Mouse (Mus musculus): ENCODE data around the gene P2ry13.

The P2ry13 gene

GRCm38 (mm10) chr3:59194938-59195337, 15.7 kb downstream of the P2ry13 start, which contains the start of gene Gpr87:
Gene Gpr87 (minus strand): TSS chr3:59195104.
- no peak for DNase-seq

- no peak for DNase-seq
These were observed 16.6 kb downstream of the P2ry13 start for GRCm38 (mm10) chr3:59194099-59194498.

- no peak for DNase-seq
These were observed 19.0 kb downstream of the P2ry13 start for GRCm38 (mm10) chr3:59191674-59192073.

- no peak for DNase-seq
These were observed 23.3 kb downstream of the P2ry13 start for GRCm38 (mm10) chr3:59187336-59187735.

GRCm38 (mm10) chr3:59185662-59186061, 25.0 kb downstream of the P2ry13 start:
- DNase-seq = no peak

GRCm38 (mm10) chr3:59182129-59182528, 28.6 kb downstream of the P2ry13 start:
- DNase-seq = no peak

- no peak for DNase-seq
These were observed 29.5 kb downstream of the P2ry13 start for GRCm38 (mm10) chr3:59181134-59181533.

- DNase-seq = peak; percentile 74
These were observed 33.8 kb downstream of the P2ry13 start for GRCm38 (mm10) chr3:59176871-59177270.

GRCm38 (mm10) chr3:59175234-59175633, 35.4 kb downstream of the P2ry13 start:
- peak; percentile 74 for DNase-seq

- DNase-seq = no peak
These were observed 36.1 kb downstream of the P2ry13 start for GRCm38 (mm10) chr3:59174426-59175154.

- DNase-seq = no peak
These were observed 40.6 kb downstream of the P2ry13 start for GRCm38 (mm10) chr3:59169921-59170627.

- DNase-seq = no peak
These were observed 41.5 kb downstream of the P2ry13 start for GRCm38 (mm10) chr3:59169215-59169614.

GRCm38 (mm10) chr3:59168476-59168875, 42.2 kb downstream of the P2ry13 start:
- no peak for DNase-seq

GRCm38 (mm10) chr3:59167417-59168054, 43.1 kb downstream of the P2ry13 start:
- no peak for DNase-seq

- DNase-seq = no peak
These were observed 50.2 kb downstream of the P2ry13 start for GRCm38 (mm10) chr3:59160465-59160864.
